Mouse (Mus musculus): ENCODE measurements at regions not wholly inside any gene's neighbourhood (a gene's known extent, or its start where the extent isn't known, plus 50 kb on each side); places are given as distances from the start of the nearest gene placed in this dataset.

- DNase-seq (ENCODE audit: low read depth) = no peak
Measured at GRCm38 (mm10) chr3:142941319-142942024, 59.7 kb upstream of the Pkn2 start.

- DNase-seq (ENCODE audit: low read depth) = no peak
Measured at GRCm38 (mm10) chr3:142940874-142941273, 59.1 kb upstream of the Pkn2 start.

GRCm38 (mm10) chr3:142939773-142940172 lies 58.0 kb upstream of the Pkn2 start:
- DNase-seq (ENCODE audit: low read depth) = no peak

- no peak for DNase-seq (ENCODE audit: low read depth)
Measured at GRCm38 (mm10) chr3:142935949-142936348, 54.1 kb upstream of the Pkn2 start.

- no peak for DNase-seq (ENCODE audit: low read depth)
Measured at GRCm38 (mm10) chr3:142934326-142934725, 52.5 kb upstream of the Pkn2 start.

GRCm38 (mm10) chr3:142933684-142934259 lies 52.0 kb upstream of the Pkn2 start:
- no peak for DNase-seq (ENCODE audit: low read depth)
